Mouse (Mus musculus) stomach, embryonic 16.5 days (tissue): ENCODE measurements around the gene Kcnn4. TPM values are rescaled to one million over a fixed set of nuclear protein-coding genes. Genes with fewer than 3 reads are reported as not detected.
A peak's percentile ranks its signal among the peaks of the same experiment; 100 is the strongest.
"Not testable (repeated sequence)": the region's sequence is repeated elsewhere in the genome, so short reads cannot be mapped to it uniquely, and the experiment has no call there.

Experiments
- ATAC-seq: fragments of 200-750 bp; cut with Nextera tagmentation; 2 replicates; pipeline ENCODE4 v1.8.0; 2017; ENCODE audit warnings: moderate number of reproducible peaks, moderate TSS enrichment; ENCODE audit not compliant: insufficient read depth, low FRiP score
- H3K27ac ChIP-seq: fragments of 300-500 bp; sonication (generic); 2 replicates; pipeline ENCODE4 v1.5.1; 2014; ENCODE audit warnings: low read length
- H3K27me3 ChIP-seq: fragments of 300-500 bp; sonication (generic); 2 replicates; pipeline ENCODE4 v1.6.1; 2014; ENCODE audit warnings: low read length, control low read depth, mixed read lengths; ENCODE audit not compliant: control insufficient read depth, insufficient read depth
- H3K36me3 ChIP-seq: fragments of 300-500 bp; sonication (generic); 2 replicates; pipeline ENCODE4 v1.6.1; 2014; ENCODE audit warnings: low read length; ENCODE audit not compliant: control insufficient read depth, insufficient read depth
- H3K4me1 ChIP-seq: fragments of 300-500 bp; sonication (generic); 2 replicates; pipeline ENCODE4 v1.6.1; 2014; ENCODE audit warnings: low read length, control low read depth, mixed read lengths; ENCODE audit not compliant: control insufficient read depth, insufficient read depth
- H3K4me2 ChIP-seq: fragments of 300-500 bp; sonication (generic); 2 replicates; pipeline ENCODE4 v1.6.1; 2014; ENCODE audit warnings: low read depth, low read length, mixed read lengths
- H3K4me3 ChIP-seq: fragments of 300-500 bp; sonication (generic); replicated peaks from 2 replicates; pipeline ENCODE4 v1.5.1; 2014; ENCODE audit warnings: mild to moderate bottlenecking, low read length
- H3K9ac ChIP-seq: fragments of 300-500 bp; sonication (generic); 2 replicates; pipeline ENCODE4 v1.6.1; 2014; ENCODE audit warnings: low read length
- H3K9me3 ChIP-seq: fragments of 300-500 bp; sonication (generic); replicated peaks from 2 replicates; pipeline ENCODE4 v1.6.1; 2016; ENCODE audit warnings: low read length, control low read depth; ENCODE audit not compliant: control insufficient read depth
- WGBS: fragments of 180-500 bp; shearing (Covaris S2); extraction: QIAGEN DNeasy Blood & Tissue Kit; methylation state at CpG from one replicate; pipeline ENCODE4 v1.1.7; 2014; 5-methylcytosine and 5-hydroxymethylcytosine counted together
- polyA plus RNA-seq: library from polyadenylated mRNA; unstranded; fragments of >200 nt; fragmentation: Nextera tagmentation; extraction: Ambion mirVana; gene quantifications from 2 replicates; pipeline ENCODE4 v1.2.1, GENCODE M21; 2015

The Kcnn4 gene
- polyA plus RNA-seq, 1 experiment from 2014 or later, result 8.5 TPM

DNA sequence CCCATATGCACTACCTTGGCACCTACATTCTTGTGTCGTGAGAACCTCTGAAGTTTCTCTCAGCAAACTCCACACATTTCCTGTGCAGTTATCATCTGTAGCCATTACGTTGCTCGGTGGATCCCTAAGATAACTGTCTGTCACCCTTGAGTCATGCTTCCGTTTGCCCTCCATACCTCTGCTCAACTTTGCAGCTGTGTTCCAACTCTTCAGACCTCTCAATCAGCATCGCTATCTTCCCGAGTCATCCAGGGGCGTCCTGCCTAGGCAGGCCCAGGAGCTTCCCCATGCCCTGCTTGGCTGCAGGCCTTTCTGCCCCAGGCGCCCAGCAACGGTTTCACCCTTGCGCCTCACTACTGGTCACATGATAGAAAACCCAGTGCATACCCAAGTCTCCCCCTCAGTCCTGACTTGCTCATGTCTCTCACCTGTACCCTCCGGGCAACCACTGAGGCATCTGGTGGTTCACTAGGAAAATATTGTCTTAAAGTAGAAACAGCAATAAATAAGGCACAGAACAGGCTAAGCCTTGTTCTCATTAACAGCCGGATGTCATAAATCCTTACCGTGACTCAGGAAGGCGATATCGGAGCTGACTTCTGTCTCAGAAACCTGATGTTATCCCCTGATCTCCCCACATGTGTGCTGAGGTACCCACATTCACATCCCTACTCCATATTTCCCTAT, 24.6 kb downstream of the Kcnn4 start:
- H3K4me1 ChIP-seq, result peaks cover 13% of the 10 kb centered on the region
- no peaks in the 10 kb centered on the region for H3K27me3 ChIP-seq
- H3K4me3 ChIP-seq, result no peak overlapping the region
- 62% methylated on average over 15 of the region's 15 CpGs for WGBS
- no peak overlapping the region for H3K4me2 ChIP-seq
- no peaks in the 10 kb centered on the region for H3K36me3 ChIP-seq
- H3K27ac ChIP-seq, result no peak overlapping the region
- ATAC-seq, result no peak
- no peaks in the 10 kb centered on the region for H3K9me3 ChIP-seq
- H3K9ac ChIP-seq, result no peak overlapping the region

DNA sequence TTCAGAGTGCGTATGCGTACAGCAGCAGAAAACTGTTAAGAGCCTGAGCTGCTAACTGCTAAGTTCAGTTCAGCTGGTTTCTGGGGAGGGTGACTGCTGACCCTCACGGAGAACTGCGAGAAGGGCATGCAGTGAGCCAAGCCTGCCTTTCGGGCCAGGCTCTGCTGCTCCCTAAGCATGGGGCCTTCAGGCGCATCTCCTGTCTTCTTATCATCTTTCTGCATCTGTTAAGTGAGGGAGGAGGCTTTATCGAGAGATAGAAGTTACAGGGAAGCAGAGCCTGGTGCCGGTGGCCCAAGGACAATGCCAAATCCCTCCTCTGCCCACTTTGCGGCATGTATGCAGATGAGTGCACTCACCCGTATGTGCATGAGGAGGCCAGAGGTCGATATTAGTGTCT, 26.8 kb downstream of the Kcnn4 start:
- no peaks in the 10 kb centered on the region for H3K36me3 ChIP-seq
- H3K9me3 ChIP-seq, result no peaks in the 10 kb centered on the region
- 59% methylated on average over 11 of the region's 11 CpGs for WGBS
- no peak overlapping the region for H3K27ac ChIP-seq
- no peak for ATAC-seq
- no peak overlapping the region for H3K9ac ChIP-seq
- H3K27me3 ChIP-seq, result no peaks in the 10 kb centered on the region
- H3K4me1 ChIP-seq, result peaks cover 10% of the 10 kb centered on the region
- no peak overlapping the region for H3K4me3 ChIP-seq
- no peak overlapping the region for H3K4me2 ChIP-seq

DNA sequence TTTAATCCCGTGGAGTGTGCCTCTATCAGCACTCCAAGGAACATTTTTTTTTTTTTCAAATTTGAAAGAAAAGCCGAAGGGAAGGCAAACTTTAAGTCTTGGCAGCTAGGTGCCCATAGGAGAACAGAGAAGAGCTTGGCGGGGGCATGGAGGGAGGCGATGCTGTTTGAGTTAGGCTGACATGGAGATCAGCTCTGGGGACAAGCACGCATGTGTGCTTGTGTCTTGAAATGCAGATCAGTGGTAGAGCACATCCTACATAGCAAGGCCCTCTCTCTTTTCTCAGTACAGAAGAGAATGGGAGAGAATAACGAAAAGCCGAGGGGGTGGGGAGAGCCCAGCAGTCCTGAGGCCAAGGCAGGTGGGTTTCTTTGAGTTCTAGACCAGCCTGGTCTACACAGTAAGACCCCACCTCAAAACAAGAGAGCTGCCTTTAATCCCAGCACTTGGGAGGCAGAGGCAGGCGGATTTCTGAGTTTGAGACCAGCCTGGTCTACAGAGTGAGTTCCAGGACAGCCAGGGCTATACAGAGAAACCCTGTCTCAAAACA, 28.4 kb downstream of the Kcnn4 start:
- ATAC-seq, result no peak
- 94% methylated on average over 8 of the region's 8 CpGs for WGBS
- Histone ChIP-seq H3K27ac (no peak overlapping the region), H3K9ac (no peak overlapping the region), H3K9me3 (peaks cover 4% of the 10 kb centered on the region; the same call in 1 of the 2 replicates), H3K4me2 (no peak overlapping the region), H3K36me3 (peaks cover 7% of the 10 kb centered on the region; the same call in 1 of the 2 replicates), H3K4me1 (peaks cover 10% of the 10 kb centered on the region), H3K4me3 (no peak overlapping the region), H3K27me3 (no peaks in the 10 kb centered on the region)

DNA sequence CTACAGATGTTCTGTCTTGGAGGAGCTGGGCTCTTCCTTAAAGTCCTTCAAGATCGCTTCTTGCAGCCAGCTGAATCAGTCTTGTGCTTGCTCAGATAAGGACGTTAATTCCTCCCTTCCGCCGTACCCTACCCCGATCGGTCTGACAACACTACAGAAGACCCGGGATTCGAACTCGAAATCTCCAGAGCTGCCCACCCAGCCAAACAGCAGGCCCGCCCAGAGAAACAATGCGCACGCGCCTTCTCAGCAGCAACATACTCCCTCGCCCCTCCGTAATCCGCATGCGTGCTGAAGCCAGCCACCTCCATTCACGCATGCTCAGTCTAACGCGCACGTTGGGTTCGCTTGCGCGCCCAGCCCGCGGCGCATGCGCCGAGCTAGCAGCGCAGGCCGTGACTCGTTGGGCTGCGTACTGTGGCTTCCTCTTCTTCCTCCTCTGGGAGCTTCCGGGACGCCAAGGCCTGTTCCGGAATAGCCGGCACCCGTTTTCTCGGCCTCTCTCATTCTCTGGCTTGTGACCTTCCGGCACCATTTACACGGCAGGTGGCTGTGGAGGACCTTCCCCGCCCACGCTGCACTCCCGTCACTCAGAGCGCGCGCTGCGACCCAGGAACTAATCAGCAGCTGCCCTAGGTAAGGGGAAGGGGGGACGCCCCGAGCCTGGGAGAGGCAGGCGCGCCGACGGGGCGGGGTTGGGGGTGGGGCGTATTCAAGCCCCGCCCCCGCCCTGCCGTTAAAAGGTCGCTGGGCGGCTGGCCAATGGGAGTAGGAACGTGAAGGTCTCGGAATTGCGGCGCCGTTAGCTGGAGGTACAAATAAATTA, 29.4 kb downstream of the Kcnn4 start, which contains the start of gene Smg9:
Gene Smg9 (plus strand): TSS at position 364 of the 826 bp plus-strand sequence.
- peaks cover 10% of the 10 kb centered on the region for H3K4me1 ChIP-seq

DNA sequence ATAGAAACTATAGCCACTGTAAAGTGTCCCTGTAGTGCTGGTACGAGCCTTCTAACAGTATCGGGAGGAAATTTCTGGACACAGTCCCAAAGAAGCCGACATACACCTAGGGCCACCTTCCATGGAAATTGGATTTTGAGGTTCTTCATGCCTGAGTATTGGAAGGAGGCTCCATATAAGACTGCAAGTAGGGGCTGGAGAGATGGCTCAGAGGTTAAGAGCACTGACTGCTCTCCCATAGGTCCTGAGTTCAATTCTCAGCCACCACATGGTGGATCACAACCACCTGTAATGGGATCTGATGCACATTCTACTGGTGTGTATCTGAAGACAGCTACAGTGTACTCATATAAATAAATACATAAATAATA, 30.0 kb downstream of the Kcnn4 start:
- Histone ChIP-seq H3K4me3 (peak overlapping the region; percentile 65), H3K9ac (peak overlapping the region; percentile 83), H3K27ac (peak overlapping the region; percentile 97), H3K4me2 (peak overlapping the region; percentile 55), H3K4me1 (peaks cover 10% of the 10 kb centered on the region), H3K36me3 (peaks cover 10% of the 10 kb centered on the region; the same call in 1 of the 2 replicates), H3K9me3 (peaks cover 4% of the 10 kb centered on the region; the same call in 1 of the 2 replicates), H3K27me3 (no peaks in the 10 kb centered on the region)
- 17% methylated on average over 3 of the region's 3 CpGs for WGBS
- no peak; the same call in 1 of the 2 replicates for ATAC-seq

More for the DNA sequence above, 29.4 kb downstream of the Kcnn4 start, which contains the start of gene Smg9:
- Histone ChIP-seq H3K9ac (peak within 1 kb of the TSS; percentile 83), H3K27me3 (no peaks in the 10 kb centered on the region), H3K36me3 (peaks cover 10% of the 10 kb centered on the region; the same call in 1 of the 2 replicates), H3K4me3 (peak within 1 kb of the TSS; percentile 65), H3K9me3 (peaks cover 4% of the 10 kb centered on the region; the same call in 1 of the 2 replicates), H3K27ac (peak within 1 kb of the TSS; percentile 97), H3K4me2 (peak within 1 kb of the TSS; percentile 55)
- 2% methylated on average over 66 of the region's 66 CpGs for WGBS
- peak; percentile 96 for ATAC-seq

DNA sequence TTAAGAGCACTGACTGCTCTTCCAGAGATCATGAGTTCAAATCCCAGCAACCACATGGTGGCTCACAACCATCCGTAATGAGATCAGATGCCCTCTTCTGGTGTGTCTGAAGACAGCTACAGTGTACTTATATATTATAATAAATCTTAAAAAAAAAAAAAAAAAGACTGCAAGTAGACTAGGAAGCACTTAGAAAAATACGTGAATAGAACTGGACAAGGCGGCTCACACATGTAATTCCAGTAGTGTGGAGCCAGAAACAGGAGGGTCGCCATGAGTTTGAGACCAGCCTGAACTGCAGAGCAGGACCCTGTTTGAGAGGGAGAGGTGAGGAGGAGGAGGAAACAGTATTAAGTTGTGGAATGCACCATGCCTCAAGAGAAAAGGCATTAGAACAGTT, 30.4 kb downstream of the Kcnn4 start:
- Histone ChIP-seq H3K4me3 (peak overlapping the region; percentile 65), H3K4me2 (peak overlapping the region; percentile 55; the same call in 1 of the 2 replicates), H3K36me3 (peaks cover 10% of the 10 kb centered on the region; the same call in 1 of the 2 replicates)
- not testable (repeated sequence) for H3K9me3 ChIP-seq, ATAC-seq, H3K27me3 ChIP-seq, H3K27ac ChIP-seq, H3K4me1 ChIP-seq, H3K9ac ChIP-seq
- 85% methylated on average over 4 of the region's 4 CpGs for WGBS

DNA sequence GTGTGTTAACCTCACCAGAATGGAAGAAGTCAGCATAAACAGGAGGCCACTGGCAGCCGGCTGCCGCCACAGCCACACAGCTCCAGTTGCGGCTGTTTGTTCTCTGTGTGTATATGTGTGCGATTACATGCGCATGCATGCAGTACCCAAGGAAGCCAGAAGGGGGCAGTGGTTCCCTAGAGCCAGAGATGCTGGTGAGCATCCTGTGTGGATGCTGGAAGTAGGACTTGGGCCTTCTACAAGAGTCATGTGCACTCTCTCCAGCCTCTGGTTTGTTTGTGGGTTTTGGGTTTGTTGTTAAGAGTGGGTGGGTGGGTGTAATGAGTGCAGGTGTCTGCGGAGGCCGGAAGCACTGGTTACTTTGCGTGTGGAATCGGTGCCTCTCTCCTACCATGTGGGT, 32.8 kb downstream of the Kcnn4 start:
- Histone ChIP-seq H3K4me3 (no peak overlapping the region), H3K36me3 (peaks cover 10% of the 10 kb centered on the region; the same call in 1 of the 2 replicates), H3K9ac (no peak overlapping the region), H3K4me2 (no peak overlapping the region), H3K9me3 (peaks cover 4% of the 10 kb centered on the region; the same call in 1 of the 2 replicates), H3K4me1 (peaks cover 12% of the 10 kb centered on the region), H3K27ac (no peak overlapping the region), H3K27me3 (no peaks in the 10 kb centered on the region)
- 97% methylated on average over 9 of the region's 9 CpGs for WGBS
- ATAC-seq, result no peak

DNA sequence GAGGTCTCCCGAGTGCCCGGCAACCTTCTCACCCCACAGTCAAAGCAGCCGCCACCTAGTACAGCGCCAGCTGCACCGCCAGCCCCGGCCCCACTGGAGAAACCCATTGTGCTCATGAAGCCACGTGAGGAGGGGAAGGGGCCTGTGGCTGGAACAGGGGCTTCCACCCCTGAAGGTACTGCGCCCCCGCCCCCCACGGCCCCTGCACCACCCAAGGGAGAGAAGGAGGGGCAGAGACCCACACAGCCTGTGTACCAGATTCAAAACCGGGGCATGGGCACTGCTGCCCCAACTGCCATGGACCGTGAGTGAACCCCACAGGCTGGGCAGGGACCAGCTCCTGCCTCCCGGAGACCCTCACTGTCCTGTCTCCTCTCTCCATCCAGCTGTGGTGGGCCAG, 35.6 kb downstream of the Kcnn4 start:
- H3K27me3 ChIP-seq, result no peaks in the 10 kb centered on the region
- no peak overlapping the region for H3K27ac ChIP-seq
- H3K4me3 ChIP-seq, result no peak overlapping the region
- ATAC-seq, result no peak
- WGBS, result 92% methylated on average over 13 of the region's 13 CpGs
- peaks cover 10% of the 10 kb centered on the region; the same call in 1 of the 2 replicates for H3K36me3 ChIP-seq
- H3K9me3 ChIP-seq, result peaks cover 4% of the 10 kb centered on the region; the same call in 1 of the 2 replicates
- H3K4me1 ChIP-seq, result peaks cover 8% of the 10 kb centered on the region; the same call in 1 of the 2 replicates
- no peak overlapping the region for H3K4me2 ChIP-seq
- no peak overlapping the region for H3K9ac ChIP-seq
